Mouse (Mus musculus) urinary bladder, postnatal 36 days (tissue): ENCODE data around the gene Surf4.
"Not testable (repeated sequence)": the region's sequence is repeated elsewhere in the genome, so short reads cannot be mapped to it uniquely, and the experiment has no call there.

ENCODE experiments used
- DNase-seq, 2 experiments: peaks; one replicate each; pipeline ENCODE4 v3.0.0; 2022; ENCODE audit warnings: low spot score in 2 of 2, mixed read lengths in 1 of 2

The Surf4 gene

GRCm38 (mm10) chr2:26902467-26903220 is 31.1 kb downstream of the Surf4 start, which contains the start of gene Surf6:
Gene Surf6, minus strand, starts transcription at chr2:26902879.
- peak; percentile 94 to 96 for DNase-seq

DNA sequence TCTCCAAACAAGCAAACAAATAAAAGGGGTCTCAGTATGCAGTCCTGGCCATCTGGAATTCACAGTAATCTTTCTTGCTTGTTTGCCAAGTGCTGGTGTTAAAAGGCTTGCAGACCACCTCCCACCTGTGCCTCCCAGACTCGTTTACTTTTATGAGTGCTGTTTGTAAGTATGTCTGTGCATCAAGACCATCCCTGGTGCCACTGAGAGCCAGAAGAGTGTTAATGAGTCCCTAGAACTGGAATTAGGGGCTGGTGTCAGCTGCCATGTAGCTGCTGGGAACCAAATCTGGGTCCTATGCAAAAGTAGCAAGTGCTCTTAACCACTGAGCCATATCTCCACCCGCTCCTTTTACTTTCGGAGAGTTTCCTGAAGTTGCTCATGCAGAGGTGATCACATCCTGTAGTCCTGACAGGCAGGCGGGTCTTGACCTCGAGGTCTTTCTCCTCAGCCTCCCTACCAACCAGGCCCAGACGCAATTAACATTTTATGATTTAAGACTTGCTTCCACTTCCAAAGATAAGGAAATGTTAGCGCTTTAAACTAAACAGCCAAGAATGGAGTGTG is 31.8 kb downstream of the Surf4 start:
- no peak for DNase-seq

- no peak for DNase-seq
Measured at GRCm38 (mm10) chr2:26900731-26901130, 33.0 kb downstream of the Surf4 start.

DNA sequence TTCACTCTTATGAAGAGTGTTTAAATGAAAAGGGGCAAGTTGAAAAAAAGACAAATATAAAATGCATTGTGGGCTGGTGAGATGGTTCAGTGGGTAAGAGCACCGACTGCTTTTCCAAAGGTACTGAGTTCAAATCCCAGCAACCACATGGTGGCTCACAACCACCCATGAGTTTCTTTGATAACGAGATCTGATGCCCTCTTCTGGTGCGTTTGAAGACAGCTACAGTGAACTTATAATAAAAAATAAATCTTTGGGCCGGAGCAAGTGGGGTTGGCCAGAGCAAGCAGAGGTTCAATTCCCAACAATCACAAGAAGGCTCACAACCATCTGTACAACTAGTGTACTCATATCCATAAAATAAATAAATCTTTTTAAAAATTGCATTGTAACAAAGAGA is 37.8 kb downstream of the Surf4 start:
- no peak for DNase-seq

- not testable (repeated sequence) for DNase-seq
Measured at GRCm38 (mm10) chr2:26886170-26886569, 47.6 kb downstream of the Surf4 start.

DNA sequence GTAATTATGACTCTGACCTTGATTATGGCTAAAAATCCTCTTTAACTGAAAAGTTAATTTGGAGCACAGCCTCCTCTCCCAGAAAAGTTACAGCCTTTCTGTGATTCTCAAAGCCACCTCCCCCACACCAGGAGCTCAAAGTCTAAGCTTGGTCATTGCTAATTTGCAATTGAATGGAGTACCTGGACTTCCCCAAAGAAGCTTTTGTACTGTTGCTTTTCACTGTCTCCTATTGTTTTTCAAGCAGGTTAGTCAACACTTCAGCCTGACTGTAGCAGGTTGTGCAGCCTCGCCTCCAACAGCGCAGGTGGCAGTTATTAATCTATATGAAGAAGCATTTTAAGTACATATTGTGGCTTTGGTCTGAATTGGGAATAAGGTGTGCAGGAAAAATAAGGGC is 48.2 kb downstream of the Surf4 start:
- DNase-seq: not testable (repeated sequence)

DNA sequence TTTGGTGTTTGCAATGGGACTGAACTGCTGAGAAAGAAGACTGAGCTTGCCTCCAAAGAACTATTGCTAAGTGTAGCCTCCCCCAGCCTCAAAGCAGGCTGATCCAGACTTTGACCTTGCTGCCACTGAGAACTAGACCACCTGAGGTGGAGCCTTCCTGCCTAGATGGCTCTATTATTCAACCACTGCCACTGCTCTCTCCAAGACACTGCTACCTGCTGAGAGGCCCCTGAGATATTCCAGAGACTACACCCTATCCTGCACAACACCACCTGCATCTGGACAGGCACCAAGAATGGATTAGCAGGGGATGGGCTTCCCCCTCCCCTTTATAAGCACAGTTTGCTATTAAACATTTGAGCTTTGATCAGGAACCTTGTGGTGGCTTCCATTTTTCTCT is 55.2 kb downstream of the Surf4 start:
- DNase-seq: no peak

- DNase-seq: no peak
Measured at GRCm38 (mm10) chr2:26870666-26871065, 63.1 kb downstream of the Surf4 start.
